Mouse (Mus musculus) intestine, embryonic 15.5 days (tissue): ENCODE measurements around the gene Col2a1. TPM values are rescaled to one million over a fixed set of nuclear protein-coding genes. Genes with fewer than 3 reads are reported as not detected.
A peak's percentile ranks its signal among the peaks of the same experiment; 100 is the strongest.

Experiments used
- ATAC-seq: fragments of 200-750 bp; cut with Nextera tagmentation; 2 replicates; pipeline ENCODE4 v1.8.0; 2017; ENCODE audit warnings: moderate TSS enrichment, moderate library complexity
- H3K27ac ChIP-seq: fragments of 300-500 bp; sonication (generic); 2 replicates; pipeline ENCODE4 v1.5.1; 2015; ENCODE audit warnings: mild to moderate bottlenecking, inconsistent platforms
- H3K27me3 ChIP-seq: fragments of 300-500 bp; sonication (generic); replicated peaks from 2 replicates; pipeline ENCODE4 v1.6.1; 2015; ENCODE audit warnings: inconsistent platforms
- H3K36me3 ChIP-seq: fragments of 300-500 bp; sonication (generic); 2 replicates; pipeline ENCODE4 v1.6.1; 2015; ENCODE audit warnings: inconsistent platforms
- H3K4me1 ChIP-seq: fragments of 300-500 bp; sonication (generic); replicated peaks from 2 replicates; pipeline ENCODE4 v1.6.1; 2015; ENCODE audit warnings: inconsistent platforms
- H3K4me2 ChIP-seq: fragments of 300-500 bp; sonication (generic); replicated peaks from 2 replicates; pipeline ENCODE4 v1.6.1; 2015; ENCODE audit warnings: mild to moderate bottlenecking, inconsistent platforms
- H3K4me3 ChIP-seq: fragments of 300-500 bp; sonication (generic); replicated peaks from 2 replicates; pipeline ENCODE4 v1.5.1; 2015; ENCODE audit warnings: inconsistent platforms
- H3K9ac ChIP-seq: fragments of 300-500 bp; sonication (generic); 2 replicates; pipeline ENCODE4 v1.6.1; 2015; ENCODE audit warnings: inconsistent platforms
- H3K9me3 ChIP-seq: fragments of 300-500 bp; sonication (generic); 2 replicates; pipeline ENCODE4 v1.6.1; 2016; ENCODE audit warnings: inconsistent platforms
- WGBS: fragments of 180-500 bp; shearing (Covaris S2); methylation state at CpG from one replicate; pipeline ENCODE4 v1.1.7; 2015; 5-methylcytosine and 5-hydroxymethylcytosine counted together
- polyA plus RNA-seq: library from polyadenylated mRNA; unstranded; fragments of >200 nt; fragmentation: Nextera tagmentation; extraction: Ambion mirVana; gene quantifications from 2 replicates; pipeline ENCODE4 v1.2.1, GENCODE M21; 2015

Col2a1 gene
- polyA plus RNA-seq, 1 experiment from 2014 or later: 2.7 TPM

GRCm38 (mm10) chr15:97973248-97974005 lies 31.1 kb downstream of the Col2a1 start:
- no peak for ATAC-seq
- whole genome bisulfite sequencing: 35% methylated on average over 11 of the region's 11 CpGs
- Histone ChIP-seq H3K4me2 (no peak overlapping the region), H3K27ac (no peak overlapping the region), H3K9me3 (no peaks in the 10 kb centered on the region), H3K36me3 (no peaks in the 10 kb centered on the region), H3K27me3 (no peaks in the 10 kb centered on the region), H3K4me3 (no peak overlapping the region), H3K4me1 (no peaks in the 10 kb centered on the region), H3K9ac (no peak overlapping the region)

- no peaks in the 10 kb centered on the region for H3K27me3 ChIP-seq
- no peaks in the 10 kb centered on the region for H3K36me3 ChIP-seq
- H3K27ac ChIP-seq: no peak overlapping the region
- H3K4me3 ChIP-seq: no peak overlapping the region
- no peak overlapping the region for H3K9ac ChIP-seq
- H3K9me3 ChIP-seq: no peaks in the 10 kb centered on the region
- no peak overlapping the region for H3K4me2 ChIP-seq
- no peak for ATAC-seq
- no peaks in the 10 kb centered on the region for H3K4me1 ChIP-seq
- 89% methylated on average over 6 of the region's 6 CpGs for WGBS
Measured at GRCm38 (mm10) chr15:97972580-97972979, 31.9 kb downstream of the Col2a1 start.

- Histone ChIP-seq H3K4me3 (no peak overlapping the region), H3K36me3 (no peaks in the 10 kb centered on the region), H3K27me3 (no peaks in the 10 kb centered on the region), H3K27ac (no peak overlapping the region), H3K4me2 (no peak overlapping the region), H3K4me1 (no peaks in the 10 kb centered on the region), H3K9ac (no peak overlapping the region), H3K9me3 (no peaks in the 10 kb centered on the region)
- ATAC-seq: 0 out of 2 replicates have a peak, but pooled peaks have one; percentile 17
- 45% methylated on average over 6 of the region's 6 CpGs for WGBS
Measured at GRCm38 (mm10) chr15:97970299-97970698, 34.2 kb downstream of the Col2a1 start.

- WGBS: 69% methylated on average over 17 of the region's 17 CpGs
- no peak overlapping the region for H3K9ac ChIP-seq
- H3K27ac ChIP-seq: no peak overlapping the region
- ATAC-seq: no peak
- peaks cover 5% of the 10 kb centered on the region for H3K4me1 ChIP-seq
- no peaks in the 10 kb centered on the region for H3K36me3 ChIP-seq
- H3K9me3 ChIP-seq: no peaks in the 10 kb centered on the region
- H3K4me3 ChIP-seq: no peak overlapping the region
- H3K4me2 ChIP-seq: no peak overlapping the region
- H3K27me3 ChIP-seq: no peaks in the 10 kb centered on the region
Measured at GRCm38 (mm10) chr15:97965311-97966045, 39.0 kb downstream of the Col2a1 start.

GRCm38 (mm10) chr15:97964836-97965187 lies 39.7 kb downstream of the Col2a1 start:
- Histone ChIP-seq H3K36me3 (no peaks in the 10 kb centered on the region), H3K9ac (peak overlapping the region; percentile 66), H3K27ac (no peak overlapping the region), H3K27me3 (no peaks in the 10 kb centered on the region), H3K9me3 (no peaks in the 10 kb centered on the region), H3K4me1 (peaks cover 5% of the 10 kb centered on the region), H3K4me3 (peak overlapping the region; percentile 65), H3K4me2 (peak overlapping the region; percentile 89)
- WGBS: 22% methylated on average over 7 of the region's 7 CpGs
- ATAC-seq: peak; percentile 18; the same call in 1 of the 2 replicates

- peak within 1 kb of the TSS; percentile 62 for H3K27ac ChIP-seq
- peak; percentile 96 for ATAC-seq
- peak within 1 kb of the TSS; percentile 89 for H3K4me2 ChIP-seq
- no peaks in the 10 kb centered on the region for H3K9me3 ChIP-seq
- peak within 1 kb of the TSS; percentile 66 for H3K9ac ChIP-seq
- H3K4me3 ChIP-seq: peak within 1 kb of the TSS; percentile 65
- H3K4me1 ChIP-seq: peaks cover 5% of the 10 kb centered on the region
- no peaks in the 10 kb centered on the region for H3K27me3 ChIP-seq
- no peaks in the 10 kb centered on the region for H3K36me3 ChIP-seq
- WGBS: under 1% methylated on average over 66 of the region's 67 CpGs
Measured at GRCm38 (mm10) chr15:97963989-97964835, 40.3 kb downstream of the Col2a1 start, which contains the start of gene Tmem106c. Tmem106c (plus strand) TSS chr15:97964200.

- H3K9me3 ChIP-seq: no peaks in the 10 kb centered on the region
- H3K4me2 ChIP-seq: peak overlapping the region; percentile 89
- H3K36me3 ChIP-seq: no peaks in the 10 kb centered on the region
- peaks cover 5% of the 10 kb centered on the region for H3K4me1 ChIP-seq
- ATAC-seq: peak; percentile 23; the same call in 1 of the 2 replicates
- no peaks in the 10 kb centered on the region for H3K27me3 ChIP-seq
- whole genome bisulfite sequencing: 8% methylated on average over 13 of the region's 13 CpGs
- peak overlapping the region; percentile 65 for H3K4me3 ChIP-seq
- H3K27ac ChIP-seq: no peak overlapping the region
- H3K9ac ChIP-seq: peak overlapping the region; percentile 64
Measured at GRCm38 (mm10) chr15:97963329-97963988, 41.0 kb downstream of the Col2a1 start.

- Histone ChIP-seq H3K4me3 (no peak overlapping the region), H3K9ac (no peak overlapping the region), H3K27ac (no peak overlapping the region), H3K36me3 (no peaks in the 10 kb centered on the region), H3K4me2 (no peak overlapping the region), H3K4me1 (0 out of 2 replicates have a peak, but pooled peaks cover 6% of the 10 kb centered on the region), H3K9me3 (no peaks in the 10 kb centered on the region), H3K27me3 (0 out of 2 replicates have a peak, but pooled peaks cover 3% of the 10 kb centered on the region)
- ATAC-seq: no peak
- 64% methylated on average over 11 of the region's 11 CpGs for WGBS
Measured at GRCm38 (mm10) chr15:97956416-97956815, 48.1 kb downstream of the Col2a1 start.

- no peak for ATAC-seq
Measured at GRCm38 (mm10) chr15:97955742-97956141, 48.8 kb downstream of the Col2a1 start.

GRCm38 (mm10) chr15:97955286-97955685 lies 49.2 kb downstream of the Col2a1 start:
- 28% methylated on average over 1 of the region's 1 CpGs for WGBS
- no peak overlapping the region for H3K9ac ChIP-seq

More at GRCm38 (mm10) chr15:97955742-97956141, 48.8 kb downstream of the Col2a1 start:
- Histone ChIP-seq H3K4me2 (no peak overlapping the region), H3K4me1 (0 out of 2 replicates have a peak, but pooled peaks cover 6% of the 10 kb centered on the region), H3K27ac (no peak overlapping the region), H3K9ac (no peak overlapping the region), H3K27me3 (0 out of 2 replicates have a peak, but pooled peaks cover 3% of the 10 kb centered on the region), H3K9me3 (no peaks in the 10 kb centered on the region), H3K36me3 (no peaks in the 10 kb centered on the region), H3K4me3 (no peak overlapping the region)
- 14% methylated on average over 4 of the region's 4 CpGs for WGBS

GRCm38 (mm10) chr15:97954671-97955070 lies 49.8 kb downstream of the Col2a1 start:
- WGBS: 82% methylated on average over 8 of the region's 8 CpGs
- Histone ChIP-seq H3K9ac (no peak overlapping the region), H3K4me1 (0 out of 2 replicates have a peak, but pooled peaks cover 6% of the 10 kb centered on the region), H3K36me3 (no peaks in the 10 kb centered on the region), H3K4me3 (no peak overlapping the region), H3K27ac (no peak overlapping the region), H3K27me3 (0 out of 2 replicates have a peak, but pooled peaks cover 3% of the 10 kb centered on the region), H3K4me2 (no peak overlapping the region), H3K9me3 (no peaks in the 10 kb centered on the region)
- no peak for ATAC-seq

More at GRCm38 (mm10) chr15:97955286-97955685, 49.2 kb downstream of the Col2a1 start:
- Histone ChIP-seq H3K36me3 (no peaks in the 10 kb centered on the region), H3K4me3 (no peak overlapping the region), H3K4me1 (0 out of 2 replicates have a peak, but pooled peaks cover 6% of the 10 kb centered on the region), H3K9me3 (no peaks in the 10 kb centered on the region), H3K27ac (no peak overlapping the region), H3K27me3 (0 out of 2 replicates have a peak, but pooled peaks cover 3% of the 10 kb centered on the region), H3K4me2 (no peak overlapping the region)
- ATAC-seq: peak; percentile 55; the same call in 1 of the 2 replicates
